Mouse (Mus musculus): ENCODE measurements at regions not wholly inside any gene's neighbourhood (a gene's known extent, or its start where the extent isn't known, plus 50 kb on each side); places are given as distances from the start of the nearest gene placed in this dataset.

DNA sequence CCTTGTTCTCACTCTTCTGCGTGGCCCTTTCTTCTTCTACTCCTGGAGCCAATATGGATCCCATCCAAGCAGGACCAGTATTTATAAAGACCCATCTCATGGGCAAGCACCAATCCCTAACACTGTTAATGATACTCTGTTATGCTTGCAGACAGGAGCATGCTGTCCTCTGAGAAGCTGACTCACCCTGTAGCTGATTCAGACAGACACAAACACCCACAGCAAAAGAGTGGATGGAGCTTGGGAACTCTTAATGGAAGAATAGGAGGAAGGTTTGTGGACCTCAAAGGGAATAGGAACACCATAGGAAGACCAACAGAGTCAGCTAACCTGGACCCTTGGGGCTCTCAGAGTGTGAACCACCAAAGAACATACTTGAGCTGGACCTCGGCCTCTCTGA is 50.3 kb upstream of the Nck2 start:
- H3K36me3 ChIP-seq (ENCODE audit: control insufficient read depth, insufficient read depth) = no peaks in the 10 kb centered on the region
- H3K79me2 ChIP-seq (ENCODE audit: control insufficient read depth, insufficient read depth) = no peaks in the 10 kb centered on the region
- no peak overlapping the region for H3K4me2 ChIP-seq (ENCODE audit: low read depth)
- H3K4me3 ChIP-seq = no peak overlapping the region
- no peak for TF ChIP-seq E2F4 (IDR thresholded peaks at IDR 0.05; ENCODE audit: insufficient read depth)
- no peak for TF ChIP-seq TCF12 (IDR thresholded peaks at IDR 0.05; ENCODE audit: insufficient read depth, poor library complexity, severe bottlenecking)
- TF ChIP-seq TCF3 (IDR thresholded peaks at IDR 0.05; ENCODE audit: insufficient read length, low read depth) = no peak
- TF ChIP-seq REST (IDR thresholded peaks at IDR 0.05; ENCODE audit: insufficient read depth, insufficient read length) = no peak
- no peak for TF ChIP-seq USF1 (IDR thresholded peaks at IDR 0.05; ENCODE audit: low read depth)
- TF ChIP-seq MYOD1 (IDR thresholded peaks at IDR 0.05; ENCODE audit: control insufficient read depth in 1 of 3, insufficient read length in 2 of 3, low read depth in 2 of 3) = no peak
- no peak for TF ChIP-seq SRF (IDR thresholded peaks at IDR 0.05; ENCODE audit: control insufficient read depth, insufficient read length, low read depth)
- no peak for TF ChIP-seq MYOG (IDR thresholded peaks at IDR 0.05; ENCODE audit: control insufficient read depth in 1 of 3, insufficient read depth in 1 of 3, insufficient read length in 2 of 3, low read depth in 2 of 3)
- no peak for TF ChIP-seq CEBPB (IDR thresholded peaks at IDR 0.05; ENCODE audit: insufficient read depth, poor library complexity, severe bottlenecking)
- TF ChIP-seq MAX (IDR thresholded peaks at IDR 0.05; ENCODE audit: low read depth) = no peak
- TF ChIP-seq POLR2AphosphoS2 (IDR thresholded peaks at IDR 0.05; ENCODE audit: insufficient read length, low read depth) = no peak
- no peak for TF ChIP-seq POLR2A (IDR thresholded peaks at IDR 0.05; ENCODE audit: insufficient read length, low read depth)
- no peak overlapping the region for H3ac ChIP-seq (ENCODE audit: control insufficient read depth, insufficient read length)
- H3K27me3 ChIP-seq (ENCODE audit: control insufficient read depth, insufficient read depth, insufficient read length) = no peaks in the 10 kb centered on the region

Data from myocyte (in vitro differentiated cells).